Mouse (Mus musculus) liver, embryonic 12.5 days (tissue): ENCODE results near the gene Hoxa13. TPM values are rescaled to one million over a fixed set of nuclear protein-coding genes. Genes with fewer than 3 reads are reported as not detected.

Source experiments
- ATAC-seq: fragments of 200-750 bp; cut with Nextera tagmentation; 2 replicates; pipeline ENCODE4 v1.8.0; 2017; ENCODE audit warnings: moderate number of reproducible peaks, mild to moderate bottlenecking, moderate library complexity
- H3K27ac ChIP-seq: fragments of 300-500 bp; sonication (generic); 2 replicates; pipeline ENCODE4 v1.5.1; 2016; ENCODE audit warnings: mild to moderate bottlenecking
- H3K27me3 ChIP-seq: fragments of 300-500 bp; sonication (generic); replicated peaks from 2 replicates; pipeline ENCODE4 v1.6.1; 2016; ENCODE audit warnings: mild to moderate bottlenecking, moderate library complexity
- H3K36me3 ChIP-seq: fragments of 300-500 bp; sonication (generic); 2 replicates; pipeline ENCODE4 v1.6.1; 2016; ENCODE audit warnings: mild to moderate bottlenecking, moderate library complexity
- H3K4me1 ChIP-seq: fragments of 300-500 bp; sonication (generic); 2 replicates; pipeline ENCODE4 v1.6.1; 2016
- H3K4me2 ChIP-seq: fragments of 300-500 bp; sonication (generic); 2 replicates; pipeline ENCODE4 v1.6.1; 2016; ENCODE audit warnings: mild to moderate bottlenecking, moderate library complexity
- H3K4me3 ChIP-seq: fragments of 300-500 bp; sonication (generic); 2 replicates; pipeline ENCODE4 v1.5.1; 2016; ENCODE audit warnings: mild to moderate bottlenecking, moderate library complexity
- H3K9ac ChIP-seq: fragments of 300-500 bp; sonication (generic); 2 replicates; pipeline ENCODE4 v1.6.1; 2016; ENCODE audit warnings: mild to moderate bottlenecking, moderate library complexity
- H3K9me3 ChIP-seq: fragments of 300-500 bp; sonication (generic); replicated peaks from 2 replicates; pipeline ENCODE4 v1.6.1; 2016; ENCODE audit warnings: mild to moderate bottlenecking, moderate library complexity
- WGBS: fragments of 180-500 bp; shearing (Covaris S2); methylation state at CpG from one replicate; pipeline ENCODE4 v1.1.7; 2016; ENCODE audit not compliant: insufficient replicate concordance; 5-methylcytosine and 5-hydroxymethylcytosine counted together
- polyA plus RNA-seq: library from polyadenylated mRNA; unstranded; fragments of >200 nt; fragmentation: Nextera tagmentation; extraction: Ambion mirVana; gene quantifications from 2 replicates; pipeline ENCODE4 v1.2.1, GENCODE M21; 2016

Gene Hoxa13
- polyA plus RNA-seq, 1 experiment from 2014 or later: not detected

GRCm38 (mm10) chr6:52267221-52267620, 6.5 kb upstream of the Hoxa13 start:
- no peak overlapping the region for H3K27ac ChIP-seq
- no peaks in the 10 kb centered on the region for H3K36me3 ChIP-seq
- no peak overlapping the region for H3K4me3 ChIP-seq
- no peak for ATAC-seq
- peaks cover 96% of the 10 kb centered on the region for H3K27me3 ChIP-seq
- no peak overlapping the region for H3K9ac ChIP-seq
- WGBS: 17% methylated on average over 5 of the region's 5 CpGs
- no peaks in the 10 kb centered on the region for H3K4me1 ChIP-seq
- no peak overlapping the region for H3K4me2 ChIP-seq
- H3K9me3 ChIP-seq: no peaks in the 10 kb centered on the region

GRCm38 (mm10) chr6:52266666-52266985, 5.9 kb upstream of the Hoxa13 start:
- 6% methylated on average over 9 of the region's 9 CpGs for WGBS
- no peak for ATAC-seq
- Histone ChIP-seq H3K4me1 (no peaks in the 10 kb centered on the region), H3K27ac (no peak overlapping the region), H3K4me3 (no peak overlapping the region), H3K27me3 (peaks cover 98% of the 10 kb centered on the region), H3K9me3 (no peaks in the 10 kb centered on the region), H3K36me3 (no peaks in the 10 kb centered on the region), H3K9ac (no peak overlapping the region), H3K4me2 (no peak overlapping the region)

- no peak overlapping the region for H3K4me2 ChIP-seq
- 3% methylated on average over 19 of the region's 19 CpGs for WGBS
- H3K9me3 ChIP-seq: no peaks in the 10 kb centered on the region
- H3K27ac ChIP-seq: no peak overlapping the region
- no peak overlapping the region for H3K4me3 ChIP-seq
- no peak overlapping the region for H3K9ac ChIP-seq
- no peak for ATAC-seq
- H3K27me3 ChIP-seq: peaks cover 98% of the 10 kb centered on the region
- H3K4me1 ChIP-seq: peaks cover 1% of the 10 kb centered on the region; the same call in 1 of the 2 replicates
- H3K36me3 ChIP-seq: no peaks in the 10 kb centered on the region
Measured at GRCm38 (mm10) chr6:52265913-52266665, 5.4 kb upstream of the Hoxa13 start.

- H3K27me3 ChIP-seq: peaks cover 98% of the 10 kb centered on the region
- H3K9me3 ChIP-seq: no peaks in the 10 kb centered on the region
- H3K27ac ChIP-seq: no peak overlapping the region
- H3K9ac ChIP-seq: no peak overlapping the region
- no peak for ATAC-seq
- WGBS: 6% methylated on average over 18 of the region's 18 CpGs
- H3K4me3 ChIP-seq: no peak overlapping the region
- H3K4me2 ChIP-seq: no peak overlapping the region
- peaks cover 7% of the 10 kb centered on the region; the same call in 1 of the 2 replicates for H3K4me1 ChIP-seq
- H3K36me3 ChIP-seq: no peaks in the 10 kb centered on the region
Measured at GRCm38 (mm10) chr6:52265306-52265912, 4.7 kb upstream of the Hoxa13 start.

GRCm38 (mm10) chr6:52264106-52264790, 3.6 kb upstream of the Hoxa13 start:
- Histone ChIP-seq H3K9ac (no peak overlapping the region), H3K27me3 (peaks cover 98% of the 10 kb centered on the region), H3K4me2 (no peak overlapping the region), H3K27ac (no peak overlapping the region), H3K4me1 (peaks cover 11% of the 10 kb centered on the region), H3K4me3 (no peak overlapping the region), H3K9me3 (no peaks in the 10 kb centered on the region), H3K36me3 (no peaks in the 10 kb centered on the region)
- ATAC-seq: no peak
- WGBS: 6% methylated on average over 5 of the region's 5 CpGs

GRCm38 (mm10) chr6:52263321-52263585, 2.6 kb upstream of the Hoxa13 start:
- Histone ChIP-seq H3K36me3 (no peaks in the 10 kb centered on the region), H3K4me3 (no peak overlapping the region), H3K4me1 (peaks cover 11% of the 10 kb centered on the region), H3K9ac (no peak overlapping the region), H3K27me3 (peaks cover 98% of the 10 kb centered on the region), H3K27ac (no peak overlapping the region), H3K4me2 (no peak overlapping the region), H3K9me3 (no peaks in the 10 kb centered on the region)
- ATAC-seq: no peak
- WGBS: 5% methylated on average over 6 of the region's 6 CpGs

GRCm38 (mm10) chr6:52262463-52263320, 2.0 kb upstream of the Hoxa13 start:
- Histone ChIP-seq H3K4me1 (peaks cover 11% of the 10 kb centered on the region), H3K27me3 (peaks cover 96% of the 10 kb centered on the region), H3K9ac (no peak overlapping the region), H3K4me3 (no peak overlapping the region), H3K36me3 (no peaks in the 10 kb centered on the region), H3K4me2 (no peak overlapping the region), H3K9me3 (no peaks in the 10 kb centered on the region), H3K27ac (no peak overlapping the region)
- ATAC-seq: no peak
- WGBS: 2% methylated on average over 24 of the region's 24 CpGs

GRCm38 (mm10) chr6:52261751-52262462, 1.2 kb upstream of the Hoxa13 start:
- WGBS: 3% methylated on average over 9 of the region's 9 CpGs
- Histone ChIP-seq H3K4me2 (no peak overlapping the region), H3K9ac (no peak overlapping the region), H3K4me3 (no peak overlapping the region), H3K36me3 (no peaks in the 10 kb centered on the region), H3K27ac (no peak overlapping the region), H3K4me1 (peaks cover 11% of the 10 kb centered on the region), H3K9me3 (no peaks in the 10 kb centered on the region), H3K27me3 (peaks cover 98% of the 10 kb centered on the region)
- ATAC-seq: no peak

- Histone ChIP-seq H3K9me3 (no peaks in the 10 kb centered on the region), H3K27ac (no peak overlapping the region), H3K36me3 (no peaks in the 10 kb centered on the region), H3K4me1 (peaks cover 11% of the 10 kb centered on the region), H3K9ac (no peak overlapping the region), H3K4me2 (peak overlapping the region; percentile 48), H3K27me3 (peaks cover 96% of the 10 kb centered on the region), H3K4me3 (peak overlapping the region; percentile 15; the same call in 1 of the 2 replicates)
- ATAC-seq: no peak
- WGBS: 2% methylated on average over 36 of the region's 39 CpGs
Measured at GRCm38 (mm10) chr6:52259811-52260261, 844 bp downstream of the Hoxa13 start.

- no peak overlapping the region for H3K4me3 ChIP-seq
- no peak overlapping the region for H3K27ac ChIP-seq
- no peak for ATAC-seq
- H3K4me2 ChIP-seq: no peak overlapping the region
- peaks cover 11% of the 10 kb centered on the region for H3K4me1 ChIP-seq
- 2% methylated on average over 24 of the region's 25 CpGs for WGBS
- H3K36me3 ChIP-seq: no peaks in the 10 kb centered on the region
- no peak overlapping the region for H3K9ac ChIP-seq
- H3K27me3 ChIP-seq: peaks cover 96% of the 10 kb centered on the region
- no peaks in the 10 kb centered on the region for H3K9me3 ChIP-seq
Measured at GRCm38 (mm10) chr6:52259081-52259790, 1.4 kb downstream of the Hoxa13 start.

GRCm38 (mm10) chr6:52256956-52257355, 3.7 kb downstream of the Hoxa13 start:
- Histone ChIP-seq H3K36me3 (no peaks in the 10 kb centered on the region), H3K4me2 (no peak overlapping the region), H3K27ac (no peak overlapping the region), H3K4me3 (no peak overlapping the region), H3K9ac (no peak overlapping the region), H3K4me1 (peaks cover 11% of the 10 kb centered on the region), H3K27me3 (peaks cover 96% of the 10 kb centered on the region), H3K9me3 (no peaks in the 10 kb centered on the region)
- ATAC-seq: no peak
- WGBS: 2% methylated on average over 6 of the region's 6 CpGs
